Mouse (Mus musculus): ENCODE results near the gene Pym1.

The Pym1 gene

GRCm38 (mm10) chr10:128745946-128746613 is 1.6 kb upstream of the Pym1 start:
- DNase-seq (ENCODE audit: low spot score), result no peak

DNA sequence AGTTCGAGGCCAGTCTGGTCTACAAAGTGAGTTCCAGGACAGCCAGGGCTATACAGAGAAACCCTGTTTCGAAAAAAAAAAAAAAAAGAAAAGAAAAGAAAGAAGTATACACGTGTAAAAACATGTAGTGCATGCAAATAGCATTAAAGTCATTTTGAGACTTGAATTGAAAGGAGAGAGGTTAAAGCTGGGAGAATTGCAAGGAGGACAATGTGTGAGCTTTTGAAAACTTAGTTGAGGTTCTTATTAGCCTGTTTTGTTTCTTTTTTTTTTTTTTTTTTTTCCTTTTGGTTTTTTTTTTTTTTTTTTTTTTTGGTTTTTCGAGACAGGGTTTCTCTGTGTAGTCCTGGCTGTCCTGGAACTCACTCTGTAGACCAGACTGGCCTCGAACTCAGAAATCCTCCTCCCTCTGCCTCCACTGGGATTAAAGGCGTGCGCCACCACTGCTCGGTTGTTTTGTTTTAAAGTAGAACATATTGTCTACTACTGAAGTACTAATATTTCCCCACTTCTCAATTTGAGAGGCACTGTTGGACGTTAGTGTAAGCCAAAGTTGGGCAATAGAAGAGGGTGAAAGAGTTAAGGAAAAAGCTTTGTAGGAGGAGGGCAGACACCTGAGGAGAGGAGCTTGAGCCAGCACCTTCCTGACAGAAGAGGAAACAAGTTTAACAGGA is 580 bp upstream of the Pym1 start:
- DNase-seq (ENCODE audit: low spot score), result no peak

GRCm38 (mm10) chr10:128748252-128748864 is 669 bp downstream of the Pym1 start:
- DNase-seq (ENCODE audit: low spot score), result peak; percentile 64

DNA sequence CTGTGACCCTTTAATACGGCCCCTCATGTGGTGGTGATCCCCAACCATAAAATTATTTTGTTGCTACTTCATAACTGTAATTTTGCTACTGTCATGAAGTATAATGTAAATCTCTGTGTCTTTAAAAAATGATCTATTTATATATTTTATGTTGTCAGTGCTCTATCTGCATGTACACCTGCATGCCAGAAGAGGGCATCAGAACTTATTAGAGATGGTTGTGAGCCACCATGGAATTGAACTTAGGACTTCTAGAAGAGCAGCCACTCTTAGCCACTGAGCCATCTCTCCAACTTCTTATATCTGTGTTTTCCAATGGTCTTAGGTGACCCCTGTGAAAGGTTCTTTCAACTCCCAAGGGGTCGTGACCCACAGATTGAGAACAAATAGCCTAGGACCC is 25.2 kb downstream of the Pym1 start:
- no peak for DNase-seq (ENCODE audit: low spot score)

- no peak for DNase-seq (ENCODE audit: low spot score)
Observed at GRCm38 (mm10) chr10:128773685-128774084, 26.0 kb downstream of the Pym1 start.

DNA sequence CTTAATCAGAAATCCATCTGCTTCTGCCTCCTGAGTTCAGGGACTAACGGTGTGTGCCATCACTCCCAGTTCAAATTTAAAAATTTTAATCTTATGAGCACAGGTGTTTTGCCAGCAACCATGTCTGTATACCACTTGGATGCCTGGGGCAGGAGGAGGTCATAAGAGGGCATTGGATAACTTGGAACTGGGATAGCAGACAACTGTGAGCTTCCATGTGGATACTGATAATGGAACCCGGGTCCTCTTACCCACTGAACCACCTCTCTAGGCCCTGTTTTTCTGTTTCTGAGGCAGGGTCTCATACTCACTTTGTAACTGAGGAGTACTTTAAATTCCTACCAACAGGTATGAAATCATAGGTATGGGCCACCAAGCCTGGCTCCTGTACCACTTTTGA is 30.8 kb downstream of the Pym1 start:
- DNase-seq (ENCODE audit: low spot score), result no peak

DNA sequence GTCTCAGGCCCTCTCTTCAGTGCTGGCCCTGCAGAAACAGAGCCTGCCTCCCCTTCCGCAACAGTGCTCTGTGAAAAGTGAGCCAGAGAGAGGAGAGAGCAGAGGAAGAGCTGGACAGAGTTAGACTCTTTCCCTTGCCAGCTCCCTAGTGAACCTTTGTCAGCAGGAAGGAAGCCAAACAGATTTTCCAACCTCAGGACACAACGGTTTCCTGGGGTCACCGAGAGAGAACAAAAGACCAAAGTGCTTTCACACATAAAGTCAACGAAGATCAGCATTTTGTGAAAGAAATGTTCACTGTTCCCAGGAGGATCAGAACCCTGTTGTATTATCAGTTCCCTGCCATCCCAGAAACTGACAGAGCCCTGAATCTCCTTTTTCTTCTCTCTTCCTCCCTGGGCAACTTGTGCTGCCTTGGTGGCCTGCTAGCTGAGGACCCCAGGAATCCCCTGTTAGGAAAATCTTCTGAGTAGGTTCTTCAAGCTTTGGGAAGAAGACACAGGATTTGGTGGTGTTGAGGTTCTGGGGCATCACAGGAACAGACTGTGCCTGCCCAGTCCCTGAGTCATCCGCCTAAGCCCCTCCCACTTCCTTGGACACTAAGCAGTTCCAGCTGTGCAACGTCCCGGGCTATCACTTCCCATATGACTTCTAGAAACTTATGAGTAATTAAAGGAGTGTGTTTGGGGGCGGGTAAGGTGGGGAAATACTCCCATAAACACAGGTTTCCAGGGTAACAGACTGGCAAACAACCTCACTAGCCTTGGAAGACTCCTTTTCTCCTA is 31.5 kb downstream of the Pym1 start:
- peak; percentile 64 for DNase-seq (ENCODE audit: low spot score)

- no peak for DNase-seq (ENCODE audit: low spot score)
Observed at GRCm38 (mm10) chr10:128780200-128780599, 32.5 kb downstream of the Pym1 start.

- no peak for DNase-seq (ENCODE audit: low spot score)
Observed at GRCm38 (mm10) chr10:128790398-128791124, 42.9 kb downstream of the Pym1 start, which contains the start of gene Mmp19. Mmp19 (plus strand) TSS chr10:128790910.

GRCm38 (mm10) chr10:128792041-128792440 is 44.4 kb downstream of the Pym1 start:
- DNase-seq (ENCODE audit: low spot score), result no peak

DNA sequence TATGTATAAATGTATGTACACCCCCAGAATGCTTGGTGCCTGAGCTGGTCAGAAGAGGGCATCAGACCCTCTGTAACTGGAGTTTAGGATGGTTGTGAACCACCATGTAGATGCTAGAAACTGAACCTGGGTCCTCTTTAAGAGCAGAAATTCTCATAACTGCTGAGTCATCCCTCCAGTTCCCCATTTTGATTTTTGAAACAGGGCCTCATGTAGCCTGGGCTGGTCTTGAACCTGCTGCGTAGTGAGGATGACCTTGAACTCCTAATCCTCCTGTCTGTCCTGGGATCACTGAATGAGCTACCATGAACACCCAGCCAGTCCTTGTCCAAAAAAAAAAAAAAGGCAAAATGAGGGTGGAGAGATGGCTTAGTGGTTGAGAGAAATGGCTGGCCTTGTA is 45.6 kb downstream of the Pym1 start:
- no peak for DNase-seq (ENCODE audit: low spot score)

- no peak for DNase-seq (ENCODE audit: low spot score)
Observed at GRCm38 (mm10) chr10:128794391-128794790, 46.7 kb downstream of the Pym1 start.

DNA sequence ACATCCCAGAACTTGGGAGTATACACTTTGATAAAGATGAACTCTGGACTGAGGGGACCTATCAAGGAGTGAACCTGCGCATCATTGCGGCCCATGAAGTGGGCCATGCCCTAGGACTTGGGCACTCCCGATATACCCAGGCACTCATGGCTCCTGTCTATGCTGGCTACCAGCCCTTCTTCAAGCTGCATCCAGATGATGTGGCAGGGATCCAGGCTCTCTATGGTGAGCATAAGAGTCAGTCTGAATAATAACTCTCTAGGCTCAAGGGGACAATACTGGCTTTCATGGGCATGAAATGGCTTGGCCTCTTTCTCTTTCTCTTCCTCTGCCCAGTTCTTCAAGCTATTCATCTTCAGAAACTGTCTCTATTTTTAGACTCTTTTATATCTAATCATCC is 47.9 kb downstream of the Pym1 start:
- DNase-seq (ENCODE audit: low spot score), result no peak

DNA sequence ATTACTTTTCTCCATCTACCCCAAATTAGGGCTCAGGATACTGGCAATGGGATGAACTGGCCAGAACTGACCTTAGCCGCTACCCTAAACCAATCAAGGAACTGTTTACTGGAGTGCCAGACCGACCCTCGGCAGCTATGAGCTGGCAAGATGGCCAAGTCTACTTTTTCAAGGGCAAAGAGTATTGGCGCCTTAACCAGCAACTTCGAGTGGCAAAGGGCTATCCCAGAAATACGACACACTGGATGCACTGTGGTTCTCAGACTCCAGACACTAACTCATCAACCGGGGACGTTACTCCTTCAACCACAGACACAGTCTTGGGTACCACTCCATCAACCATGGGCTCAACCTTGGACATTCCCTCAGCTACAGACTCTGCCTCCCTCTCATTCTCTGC is 51.0 kb downstream of the Pym1 start:
- DNase-seq (ENCODE audit: low spot score), result no peak

DNA sequence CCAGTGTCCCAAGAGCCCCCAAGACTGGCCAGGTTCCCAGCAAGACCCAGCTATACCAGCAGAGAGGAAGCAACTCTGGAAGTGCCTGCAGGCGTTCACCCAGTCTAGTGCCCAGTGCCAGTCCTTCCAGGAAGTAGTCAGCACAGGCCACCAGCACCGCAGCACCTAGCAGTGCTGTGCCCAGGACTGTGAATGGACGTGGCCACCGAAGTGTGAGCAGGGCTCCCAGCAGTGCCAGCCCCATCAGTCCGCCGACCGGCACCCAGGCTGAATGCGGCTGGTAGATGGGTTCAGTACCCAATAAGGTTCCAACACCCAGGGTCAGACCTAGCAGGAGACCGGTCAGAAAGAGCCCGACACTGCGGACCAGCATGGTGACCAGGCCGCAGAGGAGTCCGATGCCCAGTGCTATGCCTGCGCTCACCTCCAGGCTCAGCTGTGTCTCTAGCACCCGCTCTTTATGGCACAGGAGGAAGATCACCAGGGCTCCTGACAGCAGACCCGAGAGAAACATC is 54.3 kb downstream of the Pym1 start:
- no peak for DNase-seq (ENCODE audit: low spot score)

- no peak for DNase-seq (ENCODE audit: low spot score)
Observed at GRCm38 (mm10) chr10:128802956-128803355, 55.3 kb downstream of the Pym1 start.

DNA sequence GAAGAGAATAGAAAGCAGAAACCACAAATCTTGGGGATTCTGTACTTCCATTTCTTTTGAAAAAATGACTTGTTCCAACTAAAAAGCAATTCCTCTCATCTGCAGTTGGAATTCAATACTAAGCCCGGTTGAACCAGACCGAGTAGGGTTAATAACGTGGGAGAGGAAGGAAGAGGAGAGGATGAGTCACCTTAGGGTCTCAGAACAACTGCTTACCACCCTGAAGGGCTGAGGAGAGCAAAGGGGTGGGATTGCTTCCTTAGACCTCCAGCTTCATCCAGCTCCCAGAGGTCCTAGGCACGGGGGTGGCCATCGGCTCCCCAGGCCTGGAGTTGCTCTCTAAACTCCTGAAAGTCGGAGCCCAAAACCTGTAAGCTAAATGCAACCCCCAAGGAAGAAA is 55.7 kb downstream of the Pym1 start:
- no peak for DNase-seq (ENCODE audit: low spot score)

DNA sequence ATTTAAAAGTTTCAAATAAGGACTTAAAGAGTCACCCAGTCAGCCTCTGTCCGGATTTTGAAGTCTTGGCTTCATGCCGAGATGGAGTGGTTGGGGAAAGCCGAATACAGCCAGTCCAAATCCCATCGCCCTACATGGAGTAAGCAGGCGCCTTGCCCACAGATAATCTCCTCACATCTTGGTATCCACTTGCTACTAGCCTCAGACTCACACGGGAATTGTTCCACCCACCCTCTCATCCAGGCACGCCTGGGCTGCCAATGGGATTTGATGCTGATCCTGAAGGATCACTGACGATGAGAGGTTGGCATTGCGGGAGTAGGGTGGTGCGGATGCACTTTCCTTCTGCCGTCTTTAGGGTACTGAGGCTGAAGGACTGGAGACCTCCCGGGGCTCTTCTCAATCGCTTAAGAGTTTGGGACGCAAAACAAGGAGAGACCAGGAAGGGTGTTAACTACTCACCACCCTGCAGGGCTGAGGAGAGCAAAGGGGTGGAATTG is 56.1 kb downstream of the Pym1 start, which contains the start of gene Dnajc14:
Gene Dnajc14, plus strand, starts transcription at position 292 of the 500 bp plus-strand sequence.
- DNase-seq (ENCODE audit: low spot score), result peak; percentile 48

DNA sequence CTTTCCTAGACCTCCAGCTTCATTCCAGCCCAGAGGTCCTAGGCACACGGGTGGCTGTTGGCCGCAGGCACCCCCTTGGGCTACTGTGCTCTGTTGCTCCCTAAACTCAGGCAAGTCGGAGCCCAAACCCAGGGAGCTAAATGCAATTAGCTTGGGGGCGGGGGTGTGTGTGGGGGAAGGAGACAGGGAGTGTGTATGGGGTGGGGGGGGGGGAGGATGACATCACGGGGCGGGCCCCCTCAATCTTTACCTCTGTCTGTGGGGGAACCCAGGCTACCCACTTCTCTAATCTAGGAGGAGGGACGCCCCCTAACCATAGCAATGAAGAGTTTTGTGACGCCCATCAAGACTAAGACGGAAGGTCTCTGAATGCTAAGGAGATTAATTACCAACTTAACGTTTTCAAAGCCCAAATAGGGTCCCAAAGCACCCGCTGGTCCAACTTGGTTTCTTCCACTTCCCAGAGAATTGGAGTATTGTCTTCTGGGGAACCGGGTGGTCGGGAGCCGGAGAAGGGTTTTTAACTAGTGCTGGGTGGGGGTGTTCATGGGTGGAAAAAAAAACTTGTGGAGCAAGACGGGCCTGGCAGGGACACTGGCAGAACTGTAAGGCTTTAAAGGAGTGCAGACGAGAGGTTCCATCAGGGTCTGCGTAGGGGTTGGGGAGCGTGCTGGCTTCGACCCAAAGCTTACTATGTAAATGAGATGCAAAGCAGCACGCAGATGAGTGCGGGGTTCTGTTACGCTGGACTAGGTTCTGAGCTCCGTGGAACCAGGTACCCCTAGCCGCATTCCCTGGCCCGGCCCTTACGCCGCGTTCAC is 56.8 kb downstream of the Pym1 start, which contains the start of gene Tmem198b:
Gene Tmem198b, minus strand, starts transcription at position 100 of the 821 bp plus-strand sequence.
- DNase-seq (ENCODE audit: low spot score), result peak; percentile 61
